Mouse (Mus musculus): Measurements from ENCODE around the gene Tac2.

DNA sequence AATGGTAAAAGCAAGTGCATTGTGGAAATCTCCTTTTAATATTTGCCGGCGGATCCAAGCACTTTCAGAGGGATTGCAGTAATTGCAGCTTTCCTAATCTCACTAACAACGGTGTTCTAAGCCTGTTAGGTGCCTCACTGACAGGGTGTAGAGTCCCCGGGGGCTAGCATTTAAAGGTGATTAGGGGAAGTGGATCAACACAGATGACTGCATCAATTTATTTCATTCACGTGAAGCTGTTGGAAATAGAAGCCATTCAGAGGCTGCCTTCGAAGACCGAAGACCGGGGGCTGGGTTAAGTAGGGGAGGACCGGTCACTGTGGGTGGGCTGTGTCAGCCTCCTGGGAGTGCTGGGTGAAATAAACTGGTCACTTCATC, 6.6 kb downstream of the Tac2 start:
- TF ChIP-seq CTCF (IDR thresholded peaks at IDR 0.05 in 2 of 3, conservative IDR thresholded peaks at IDR 0.05 in 1 of 3; ENCODE audit: control insufficient read depth in 1 of 3, insufficient read depth in 1 of 3, low read depth in 2 of 3, low read length in 3 of 3, poor library complexity in 1 of 3, severe bottlenecking in 1 of 3) (no peak), SMC3 (IDR thresholded peaks at IDR 0.05; ENCODE audit: low read depth, low read length) (no peak), NELFE (IDR thresholded peaks at IDR 0.05; ENCODE audit: low read depth, low read length) (no peak), TAL1 (IDR thresholded peaks at IDR 0.05; ENCODE audit: low read length) (no peak), MAFK (IDR thresholded peaks at IDR 0.05; ENCODE audit: borderline replicate concordance, low read depth, low read length) (no peak), EP300 (IDR thresholded peaks at IDR 0.05; ENCODE audit: low read depth in 1 of 2, low read length in 2 of 2) (no peak), MAX (IDR thresholded peaks at IDR 0.05; ENCODE audit: low read length) (no peak), E2F4 (IDR thresholded peaks at IDR 0.05; ENCODE audit: borderline replicate concordance, low read depth, low read length) (no peak), SIN3A (IDR thresholded peaks at IDR 0.05; ENCODE audit: low read length) (no peak), BHLHE40 (IDR thresholded peaks at IDR 0.05; ENCODE audit: borderline replicate concordance, low read depth, low read length) (no peak)
